Mouse (Mus musculus): ENCODE measurements around the gene Rhbdd1. TPM values are rescaled to one million over a fixed set of nuclear protein-coding genes. Genes with fewer than 3 reads are reported as not detected.

The Rhbdd1 gene
- polyA plus RNA-seq (2015; fragmentation: Nextera tagmentation; extraction: Ambion mirVana): 11.7 and 12.5 TPM in 2 replicates

DNA sequence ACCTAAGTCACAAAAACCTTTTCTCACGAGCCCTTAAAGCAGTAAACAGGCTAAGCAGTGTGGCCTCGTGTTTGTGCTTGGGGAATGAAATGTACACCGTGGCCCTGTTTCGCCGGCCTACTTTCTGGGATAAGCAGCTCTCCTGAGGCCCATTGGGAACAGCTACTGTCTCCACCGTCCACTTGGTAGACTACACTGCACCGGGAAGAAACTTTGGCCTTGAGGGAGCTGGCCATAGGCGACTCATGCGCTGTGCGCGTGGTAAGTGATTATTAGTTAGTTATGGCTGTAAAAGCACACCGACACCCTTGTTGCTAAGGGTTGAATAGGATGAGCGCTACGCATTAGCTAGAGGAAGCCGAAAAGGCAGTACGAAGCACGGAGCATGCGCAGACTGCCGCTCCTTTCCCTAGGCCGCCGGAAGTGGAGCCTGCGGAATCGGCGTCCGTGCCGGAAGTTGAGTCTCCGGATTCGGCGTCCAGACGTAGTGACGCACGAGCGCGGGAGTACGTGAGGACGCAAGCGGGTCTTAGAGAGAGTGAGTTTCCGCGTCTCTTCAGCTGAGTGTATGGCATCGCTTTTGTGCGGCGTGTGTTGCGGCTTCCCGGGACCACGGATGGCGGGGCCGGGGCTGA, at the start of gene Rhbdd1:
Gene Rhbdd1 (plus strand): TSS at position 342 of the 635 bp plus-strand sequence.

DNA sequence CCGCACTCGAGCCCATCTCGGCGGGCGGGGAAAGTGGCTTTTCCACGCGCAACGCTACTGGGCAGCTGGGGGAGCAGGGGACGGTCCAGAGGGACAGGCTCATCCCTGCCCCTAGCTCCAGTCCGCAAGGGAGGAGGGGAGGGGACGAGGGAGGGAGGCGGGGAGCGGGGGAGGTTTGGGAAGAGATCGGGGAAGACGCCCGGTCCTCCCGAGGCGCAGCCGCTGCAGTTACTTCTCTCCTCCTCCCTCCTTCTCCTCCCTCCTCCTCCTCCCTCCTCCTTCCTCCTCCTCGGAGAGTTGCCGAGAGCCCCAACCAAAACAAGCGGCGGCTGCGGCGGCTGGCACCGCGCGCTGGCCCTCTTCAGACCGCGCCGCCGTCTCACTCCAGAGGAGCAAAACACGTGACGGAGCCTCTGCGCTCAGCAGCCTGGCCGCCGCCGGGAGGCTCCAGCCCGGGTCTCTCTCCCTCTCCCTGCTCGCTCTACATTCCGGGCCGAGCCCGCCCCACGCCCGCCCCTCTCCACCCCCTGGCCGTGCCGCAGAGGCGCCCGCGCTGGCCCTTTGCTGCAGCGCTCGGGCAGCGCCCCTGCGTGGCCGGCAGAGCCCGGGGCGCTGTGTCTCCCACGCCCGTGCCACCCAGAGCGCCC, 25.0 kb upstream of the Rhbdd1 start, which contains the start of gene Irs1:
Gene Irs1 (minus strand): TSS at position 266 of the 647 bp plus-strand sequence.

Small RNA genes lying within 50 kb of the gene (microRNA-seq; reads per million reads assigned to microRNA genes)
- not detected for gene Gm22112

Other genes starting within 250 kb of the Rhbdd1 start
- gene Gm9747, start 83.3 kb upstream of the Rhbdd1 start, polyA plus RNA-seq (2015; fragmentation: Nextera tagmentation; extraction: Ambion mirVana): 12.0 and 13.0 TPM in 2 replicates
- gene Irs1, start 25.0 kb upstream of the Rhbdd1 start, polyA plus RNA-seq (2015; fragmentation: Nextera tagmentation; extraction: Ambion mirVana): 3.8 and 4.1 TPM in 2 replicates